ENCODE assay signal across 24 mouse cellular contexts in genomic region chr13:41581058-41581457, GRCm38 (mm10).
"Had no signal": no experiment of that assay in that cellular context is flagged by ENCODE, and none has a peak within 500 bp of the region (broad histone marks: within the 10 kb centered on the region; RNA-seq: fewer than 3 reads in every experiment).

No protein-coding gene starts in this region.

- DNase-seq: gastrocnemius, adult 2 months; gastrocnemius, postnatal 10 days; gastrocnemius, postnatal 25 days; heart, adult 18-20 months; heart, postnatal 10 days; heart, postnatal 4 days; kidney, adult 18-20 months; kidney, adult 8-10 months; kidney, postnatal 10 days; kidney, postnatal 25 days; kidney, postnatal 4 days had no signal

- H3K27ac ChIP-seq: gastrocnemius, adult 2 months; heart, embryonic 10.5 days; hindbrain, embryonic 10.5 days; hindbrain, embryonic 12.5 days; hindbrain, embryonic 14.5 days; intestine, embryonic 15.5 days; layer of hippocampus, adult 2 months; left cerebral cortex, adult 2 months; limb, embryonic 10.5 days; limb, embryonic 12.5 days had no signal

- H3K36me3 ChIP-seq: heart, embryonic 10.5 days; heart, embryonic 12.5 days; hindbrain, embryonic 10.5 days; hindbrain, embryonic 12.5 days; intestine, embryonic 15.5 days; limb, embryonic 10.5 days; limb, embryonic 12.5 days had no signal

- ATAC-seq: hindbrain, embryonic 16.5 days; inflammation-experienced regulatory T-cells, adult 6 months; intestine, embryonic 15.5 days; intestine, postnatal 0 days had no signal

- H3K4me3 ChIP-seq: gastrocnemius, adult 2 months; heart, embryonic 10.5 days; heart, embryonic 12.5 days; hindbrain, embryonic 10.5 days; hindbrain, embryonic 12.5 days; intestine, embryonic 15.5 days; layer of hippocampus, adult 2 months; left cerebral cortex, adult 2 months; limb, embryonic 10.5 days; limb, embryonic 12.5 days had no signal

- H3K4me1 ChIP-seq: heart, embryonic 10.5 days; heart, embryonic 12.5 days; hindbrain, embryonic 10.5 days; hindbrain, embryonic 12.5 days had no signal

- H3K9ac ChIP-seq: heart, embryonic 12.5 days; hindbrain, embryonic 12.5 days; hindbrain, embryonic 14.5 days; intestine, embryonic 15.5 days; limb, embryonic 12.5 days had no signal

- H3K9me3 ChIP-seq: heart, embryonic 10.5 days; heart, embryonic 12.5 days; hindbrain, embryonic 12.5 days; intestine, embryonic 15.5 days; limb, embryonic 10.5 days had no signal

- H3K4me2 ChIP-seq: heart, embryonic 12.5 days; hindbrain, embryonic 12.5 days; hindbrain, embryonic 14.5 days; intestine, embryonic 15.5 days; limb, embryonic 12.5 days had no signal

- H3K27me3 ChIP-seq: heart, embryonic 12.5 days; hindbrain, embryonic 12.5 days; intestine, embryonic 15.5 days; limb, embryonic 12.5 days had no signal
